Mouse (Mus musculus): Measurements from ENCODE around the gene Fbxo2.
"Not testable (repeated sequence)": the region's sequence is repeated elsewhere in the genome, so short reads cannot be mapped to it uniquely, and the experiment has no call there.

- TF ChIP-seq CTCF (IDR thresholded peaks at IDR 0.05; ENCODE audit: control insufficient read depth, insufficient read depth, low read length); POLR2A (IDR thresholded peaks at IDR 0.05; ENCODE audit: borderline replicate concordance, control insufficient read depth, low read depth, low read length): not testable (repeated sequence)
These were observed 16.2 kb downstream of the Fbxo2 start for GRCm38 (mm10) chr4:148176603-148177002.

Data from bone marrow, adult 2 months (tissue).